In the genomic region with DNA sequence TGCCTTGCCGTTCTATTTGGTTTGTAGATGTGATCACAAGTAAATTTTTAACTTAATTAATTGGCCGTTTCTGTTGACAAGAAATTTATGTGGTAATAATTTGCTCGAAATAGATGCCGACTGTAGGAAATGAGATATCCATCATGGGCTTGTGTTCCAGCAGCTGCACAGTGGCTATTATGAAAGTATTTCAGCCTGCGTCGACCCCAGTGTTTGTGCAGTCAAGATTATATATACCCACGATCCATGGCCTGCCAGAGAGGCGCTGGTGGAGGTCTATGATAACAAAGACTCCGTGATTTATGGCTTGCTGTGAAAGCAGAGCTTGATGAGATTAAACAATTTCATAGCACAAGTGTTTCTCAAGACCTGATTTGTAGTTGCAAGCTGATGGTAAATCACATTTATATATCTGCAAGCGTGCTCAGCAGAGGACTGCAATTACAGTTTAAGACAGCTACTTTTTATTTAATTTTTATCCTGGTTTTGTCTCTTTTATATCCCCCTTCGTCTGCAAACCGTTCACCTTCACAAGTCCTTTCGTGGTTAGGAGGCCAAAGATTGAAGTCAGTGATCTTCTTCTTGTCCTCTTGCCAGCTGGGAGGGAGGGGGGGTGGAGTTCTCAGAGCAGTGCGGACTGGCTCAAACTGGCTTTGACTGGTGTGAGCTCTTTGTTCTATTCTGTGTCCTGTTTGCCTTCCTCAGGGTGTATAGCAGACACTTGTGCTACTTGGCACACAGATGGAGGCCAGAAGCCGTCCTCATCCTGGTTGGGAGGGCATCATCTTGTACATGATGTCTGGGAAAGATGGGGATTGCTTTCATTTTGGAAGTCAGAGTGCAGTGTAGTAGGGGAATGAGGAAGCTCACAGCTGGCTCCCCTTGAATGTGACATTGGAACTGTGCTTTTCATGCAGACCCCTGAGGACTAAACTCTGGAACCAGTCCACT, we compare ENCODE assay signal across 8 mouse cellular contexts.
A peak's percentile ranks its signal among the peaks of the same experiment; 100 is the strongest.
DNase-seq lines count a peak whose midpoint lies in the region; ATAC-seq and TF ChIP-seq lines count a peak whose summit lies in the region.

No protein-coding gene starts in this region.

- peaks cover 20% of the 10 kb centered on the region; the same call in 1 of the 2 replicates for H3K4me1 ChIP-seq in kidney, embryonic 14.5 days (ENCODE audit: control insufficient read depth, insufficient read depth, low read length)
- no peaks in the 10 kb centered on the region for H3K4me1 ChIP-seq in midbrain, embryonic 14.5 days (ENCODE audit: control insufficient read depth, insufficient read depth, low read length)
- no peaks in the 10 kb centered on the region for H3K4me1 ChIP-seq in thymus, adult 2 months (replicated peaks; ENCODE audit: control insufficient read depth, insufficient read depth, low read length)

- H3K36me3 ChIP-seq in kidney, embryonic 14.5 days (ENCODE audit: control insufficient read depth, insufficient read depth, low read length): no peaks in the 10 kb centered on the region
- no peaks in the 10 kb centered on the region for H3K36me3 ChIP-seq in midbrain, embryonic 14.5 days (ENCODE audit: control insufficient read depth, insufficient read depth, low read length)
- H3K36me3 ChIP-seq in thymus, adult 2 months (ENCODE audit: control insufficient read depth, insufficient read depth, low read length): no peaks in the 10 kb centered on the region

- TF ChIP-seq CTCF in thymus, adult 2 months (IDR thresholded peaks at IDR 0.05; ENCODE audit: borderline replicate concordance, control insufficient read depth, extremely low read depth, insufficient read depth, low read length, poor library complexity): no peak

- ATAC-seq in kidney, embryonic 14.5 days (ENCODE audit: low FRiP score, low TSS enrichment): peak; percentile 95
- ATAC-seq in midbrain, embryonic 14.5 days (ENCODE audit: low FRiP score, low TSS enrichment): no peak

- intact Hi-C loops in heart, postnatal 25 days (cut with DNase I): no loop called here

- H3K27me3 ChIP-seq in kidney, embryonic 14.5 days (ENCODE audit: control insufficient read depth, insufficient read depth, low read length): no peaks in the 10 kb centered on the region
- H3K27me3 ChIP-seq in midbrain, embryonic 14.5 days (ENCODE audit: control insufficient read depth, insufficient read depth, low read length): no peaks in the 10 kb centered on the region
- no peaks in the 10 kb centered on the region for H3K27me3 ChIP-seq in thymus, adult 2 months (ENCODE audit: control insufficient read depth, insufficient read depth, low read length)

- peak overlapping the region; percentile 42 for H3K9ac ChIP-seq in kidney, embryonic 14.5 days (ENCODE audit: low read depth, low read length)
- H3K9ac ChIP-seq in midbrain, embryonic 14.5 days (replicated peaks; ENCODE audit: low read length): no peak overlapping the region

- no peak overlapping the region for H3K4me3 ChIP-seq in kidney, embryonic 14.5 days (ENCODE audit: low read length)
- no peak overlapping the region for H3K4me3 ChIP-seq in midbrain, embryonic 14.5 days (replicated peaks; ENCODE audit: low read depth, low read length)
- H3K4me3 ChIP-seq in thymus, adult 2 months (ENCODE audit: control insufficient read depth, insufficient read depth, low read length): no peak overlapping the region

- 1% methylated on average over 15 of the region's 15 CpGs for WGBS in kidney, embryonic 14.5 days
- 45% methylated on average over 15 of the region's 15 CpGs for WGBS in midbrain, embryonic 14.5 days
- WGBS in thymus, adult 2 months: 49% methylated on average over 15 of the region's 15 CpGs

- no peak for TF ChIP-seq POLR2A in thymus, adult 2 months (IDR thresholded peaks at IDR 0.05; ENCODE audit: control insufficient read depth, extremely low read depth, insufficient read depth, low read length, poor library complexity)

- peak; percentile 91 for DNase-seq in heart, adult 11 months
- no peak for DNase-seq in heart, postnatal 25 days (ENCODE audit: low spot score)
- DNase-seq in embryo, embryonic 11 days: peak; percentile 81
- peak; percentile 60 for DNase-seq in midbrain, embryonic 14.5 days
- DNase-seq in frontal cortex, postnatal 36 days (ENCODE audit: low spot score in 2 of 2): no peak
- no peak for DNase-seq in thymus, adult 2 months
- DNase-seq in left cerebral cortex, adult 11 months (ENCODE audit: low spot score): no peak

- H3K4me2 ChIP-seq in kidney, embryonic 14.5 days (replicated peaks; ENCODE audit: low read depth, low read length): no peak overlapping the region
- no peak overlapping the region for H3K4me2 ChIP-seq in midbrain, embryonic 14.5 days (ENCODE audit: low read length)

- peak overlapping the region; percentile 97 for H3K27ac ChIP-seq in kidney, embryonic 14.5 days (ENCODE audit: low read depth, low read length)
- H3K27ac ChIP-seq in midbrain, embryonic 14.5 days (replicated peaks; ENCODE audit: low read depth, low read length): no peak overlapping the region
- H3K27ac ChIP-seq in thymus, adult 2 months (ENCODE audit: control insufficient read depth, insufficient read depth, low read length): no peak overlapping the region

- H3K9me3 ChIP-seq in kidney, embryonic 14.5 days (ENCODE audit: control insufficient read depth, low read length): no peaks in the 10 kb centered on the region
- H3K9me3 ChIP-seq in midbrain, embryonic 14.5 days (ENCODE audit: control insufficient read depth, low read length): no peaks in the 10 kb centered on the region

Comparison
In these comparisons a context has a peak if more than half of its experiments do, and no peak if none do; other contexts are left out.
1. DNase-seq: peak in heart, adult 11 months (single experiment), embryo, embryonic 11 days (single experiment) and midbrain, embryonic 14.5 days (single experiment); none in heart, postnatal 25 days (single experiment), frontal cortex, postnatal 36 days (0 of 2), thymus, adult 2 months (single experiment) and left cerebral cortex, adult 11 months (single experiment).